Mouse (Mus musculus) inflammation-experienced regulatory T-cells, adult 6 months (primary cell): ENCODE measurements around the gene Lbh. TPM values are rescaled to one million over a fixed set of nuclear protein-coding genes. Genes with fewer than 3 reads are reported as not detected.

Experiments used
- ATAC-seq: one replicate; pipeline ENCODE4 v1.8.0; 2017
- polyA plus RNA-seq, 3 experiments: library from polyadenylated mRNA; unstranded; fragments of 100-300 nt; shearing (Covaris generic); gene quantifications; one replicate each; pipeline ENCODE4 v1.2.1; 2017

The Lbh gene
- polyA plus RNA-seq, 3 experiments from 2014 or later, result 21.0 to 45.8 (median 30.0) TPM

DNA sequence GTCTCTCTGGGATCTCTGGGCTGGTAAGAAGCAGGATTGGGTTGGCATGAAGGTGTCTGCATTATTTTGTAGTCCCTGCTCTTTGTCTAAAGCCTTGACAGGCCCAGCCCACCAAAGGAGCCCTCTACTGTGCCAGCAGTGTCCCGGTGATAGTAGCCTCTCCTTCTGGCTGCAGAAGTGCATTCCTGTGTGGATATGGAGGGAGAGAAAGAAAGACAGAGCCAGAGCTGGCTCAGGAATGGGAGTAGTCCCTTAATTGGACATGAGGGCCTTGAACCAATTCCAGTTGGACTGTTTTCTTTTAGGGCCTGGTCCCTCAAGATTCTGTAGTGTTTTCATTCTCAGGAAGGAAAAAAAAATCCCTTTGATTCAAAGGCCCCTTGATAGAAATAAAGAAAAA lies 6.4 kb upstream of the Lbh start:
- ATAC-seq, result no peak

DNA sequence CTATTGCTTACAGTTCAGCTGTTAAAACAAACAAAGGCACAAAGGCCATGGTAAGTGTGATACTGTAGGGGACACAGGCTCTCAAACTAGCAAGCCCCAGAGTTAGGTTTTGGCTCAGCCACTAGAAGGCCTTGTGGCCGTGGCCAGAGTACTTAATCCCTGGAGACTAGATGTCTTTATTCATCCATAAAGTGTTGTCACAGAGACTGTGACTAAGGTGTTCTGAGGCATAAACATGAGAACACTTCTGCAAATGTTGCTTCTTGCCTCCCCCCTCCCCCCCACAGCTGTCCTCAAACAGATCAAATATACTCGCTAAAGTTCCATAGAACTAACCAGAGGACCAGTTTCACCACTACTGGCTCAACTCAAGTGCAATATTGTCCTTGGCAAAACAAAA lies 4.0 kb upstream of the Lbh start:
- ATAC-seq, result no peak

DNA sequence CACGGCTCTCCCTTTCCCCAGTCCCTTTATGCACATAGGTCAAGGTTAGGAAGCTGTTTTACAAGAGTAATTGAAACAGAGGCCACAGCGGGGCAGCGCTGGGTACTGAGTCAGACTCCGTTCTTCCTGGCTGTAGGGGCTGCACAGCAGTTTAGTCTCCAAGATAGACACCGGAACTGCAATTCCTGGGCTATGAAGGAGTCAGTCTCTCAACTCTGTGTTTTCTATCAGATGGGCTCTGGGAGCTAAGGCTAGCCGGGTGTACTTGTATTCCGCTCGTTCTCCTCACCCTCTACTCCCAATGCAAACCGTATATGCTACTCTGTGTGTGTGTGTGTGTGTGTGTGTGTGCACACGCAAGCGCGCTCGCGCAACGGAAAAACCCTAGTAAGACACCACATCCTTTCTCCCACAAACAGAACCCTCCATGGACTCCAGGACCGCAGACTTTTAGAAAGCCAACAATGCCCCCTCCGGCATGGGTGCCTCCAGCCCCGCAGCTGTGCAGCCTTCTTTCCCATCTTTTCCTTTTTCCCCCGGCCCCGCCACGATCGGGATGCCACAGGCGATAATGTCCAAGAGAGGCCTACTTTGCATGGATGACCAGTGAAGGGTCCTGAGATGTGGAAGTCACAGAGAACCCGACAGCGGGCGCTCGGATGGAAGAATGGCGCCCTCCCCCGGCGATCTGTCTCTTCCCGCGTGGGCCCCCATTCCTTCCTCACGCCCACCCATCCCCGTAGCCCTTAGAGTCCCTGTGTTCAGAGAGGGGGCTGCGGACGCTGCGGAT lies 669 bp upstream of the Lbh start:
- ATAC-seq, result peak; percentile 55

- peak; percentile 55 for ATAC-seq
These were observed 751 bp downstream of the Lbh start for GRCm38 (mm10) chr17:72918571-72919541.

DNA sequence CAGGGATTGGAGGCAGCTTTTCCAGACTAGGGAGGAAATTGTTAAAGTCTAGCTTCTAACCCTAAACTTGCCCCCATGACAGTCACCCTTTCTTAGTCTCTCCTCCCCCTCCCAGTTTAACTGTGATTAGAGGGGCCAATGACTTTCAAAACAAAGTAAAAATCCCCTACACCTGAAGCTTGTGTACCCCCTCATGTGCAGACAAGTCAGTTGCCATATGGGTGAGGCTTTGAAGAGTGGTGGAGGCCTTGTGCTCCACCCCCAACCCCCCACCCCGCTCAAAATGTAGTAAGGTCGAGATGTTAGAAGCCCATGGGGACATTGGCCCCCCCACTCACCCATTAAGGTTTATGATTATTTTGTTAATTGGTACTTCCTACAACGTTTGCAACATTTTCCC lies 1.5 kb downstream of the Lbh start:
- no peak for ATAC-seq

- no peak for ATAC-seq
These were observed 2.3 kb downstream of the Lbh start for GRCm38 (mm10) chr17:72920430-72920829.

DNA sequence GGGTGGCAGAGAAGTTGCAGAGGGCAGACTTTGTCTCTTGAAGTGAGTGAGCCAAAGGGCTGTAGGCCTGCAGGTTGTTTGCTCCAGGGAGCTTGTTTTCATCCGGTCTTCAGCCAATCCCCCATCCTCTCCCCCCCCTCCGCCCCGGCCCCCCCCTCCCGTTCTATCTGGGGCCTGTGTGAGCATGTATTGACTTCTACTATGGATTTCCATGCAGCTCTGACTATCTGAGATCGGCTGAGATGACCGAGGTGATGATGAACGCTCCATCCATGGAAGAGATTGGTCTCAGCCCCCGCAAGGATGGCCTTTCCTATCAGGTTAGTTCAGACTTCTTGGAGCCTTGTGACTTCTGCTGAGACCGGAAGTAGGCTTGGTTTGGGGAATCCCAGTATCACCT lies 2.9 kb downstream of the Lbh start:
- ATAC-seq, result no peak

DNA sequence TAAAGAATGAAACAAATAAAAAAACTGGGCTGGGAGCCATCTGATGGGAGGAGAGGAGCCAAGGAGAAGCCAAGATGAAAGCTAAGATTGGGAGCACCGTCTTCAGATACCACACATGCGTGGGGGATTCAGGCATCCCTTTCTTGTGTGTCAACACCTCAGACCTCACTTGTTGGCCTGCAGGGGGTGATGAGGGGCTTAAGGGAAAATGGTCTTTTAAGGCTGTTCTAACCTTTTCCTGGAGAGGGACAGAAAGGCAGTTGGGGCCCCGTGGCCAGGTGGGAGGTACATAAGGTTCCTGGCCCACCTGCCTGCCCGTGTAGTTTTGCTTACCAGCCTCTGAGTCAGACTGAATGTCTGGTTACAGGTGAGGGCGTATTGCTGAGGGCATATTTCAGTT lies 4.1 kb downstream of the Lbh start:
- ATAC-seq, result no peak

GRCm38 (mm10) chr17:72923283-72923682 lies 5.2 kb downstream of the Lbh start:
- ATAC-seq, result no peak

GRCm38 (mm10) chr17:72924295-72924694 lies 6.2 kb downstream of the Lbh start:
- ATAC-seq, result no peak

DNA sequence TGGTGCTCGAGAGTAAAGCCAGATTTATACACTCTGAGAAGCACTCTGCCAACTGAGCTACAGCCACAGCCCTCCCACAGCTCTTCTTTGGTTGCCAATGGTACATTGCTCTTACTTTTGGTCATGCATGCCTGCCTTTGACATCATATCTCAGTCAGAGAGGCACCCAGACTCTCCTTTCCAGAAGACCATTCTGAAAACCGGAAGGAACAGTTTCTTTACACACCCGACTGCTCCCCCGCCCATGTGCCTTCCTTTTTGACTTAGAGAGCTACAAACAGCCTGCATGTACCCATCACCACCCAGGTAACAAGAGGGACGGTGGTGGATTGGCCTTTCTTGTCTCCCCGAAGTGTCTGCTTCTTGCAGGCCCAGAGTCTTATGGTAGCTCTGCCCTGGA lies 7.0 kb downstream of the Lbh start:
- peak; percentile 27 for ATAC-seq

- ATAC-seq, result no peak
These were observed 7.9 kb downstream of the Lbh start for GRCm38 (mm10) chr17:72925804-72926617.

GRCm38 (mm10) chr17:72926994-72927393 lies 8.9 kb downstream of the Lbh start:
- ATAC-seq, result no peak

DNA sequence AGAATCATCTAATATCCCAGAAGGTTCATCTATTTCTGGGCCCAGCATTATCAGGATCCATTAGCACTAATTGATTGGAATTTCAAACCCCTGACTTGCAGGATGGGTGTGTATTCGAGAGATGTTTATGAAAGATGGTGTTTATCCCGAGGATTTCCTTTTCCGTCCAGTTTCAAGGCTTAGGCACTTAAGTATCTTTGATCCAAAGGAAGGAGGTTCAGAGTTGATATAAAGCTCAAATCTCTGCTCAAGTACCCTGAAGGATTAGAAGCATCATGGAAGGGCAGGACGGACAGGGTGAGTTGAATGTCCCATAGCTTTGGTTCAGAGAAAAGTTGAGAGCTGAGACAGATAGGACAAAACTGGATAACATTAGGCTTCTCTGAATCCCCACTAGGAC lies 15.0 kb downstream of the Lbh start:
- ATAC-seq, result no peak

GRCm38 (mm10) chr17:72934146-72934545 lies 16.0 kb downstream of the Lbh start:
- ATAC-seq, result peak; percentile 73

- peak; percentile 10 for ATAC-seq
These were observed 16.5 kb downstream of the Lbh start for GRCm38 (mm10) chr17:72934653-72935052.

DNA sequence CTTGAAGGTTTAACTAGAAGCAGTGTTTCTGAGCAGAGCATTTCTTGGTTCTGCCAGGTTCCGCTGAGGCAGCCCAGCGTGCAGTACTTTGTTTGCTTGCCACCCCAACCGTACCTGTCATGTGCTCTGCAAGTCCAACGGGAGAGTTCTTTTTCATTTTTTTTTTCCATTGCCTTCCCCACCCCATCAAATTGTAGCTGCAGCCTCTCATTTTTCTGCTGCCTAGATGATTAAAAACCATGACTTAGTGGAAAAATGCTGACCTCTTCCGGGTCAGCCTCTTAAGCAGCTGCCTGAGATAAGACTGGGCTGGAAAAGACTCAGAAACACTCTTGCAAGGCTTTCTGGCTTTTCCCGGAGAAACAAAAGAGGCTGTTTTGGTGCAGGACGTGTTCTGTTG lies 17.8 kb downstream of the Lbh start:
- peak; percentile 20 for ATAC-seq

DNA sequence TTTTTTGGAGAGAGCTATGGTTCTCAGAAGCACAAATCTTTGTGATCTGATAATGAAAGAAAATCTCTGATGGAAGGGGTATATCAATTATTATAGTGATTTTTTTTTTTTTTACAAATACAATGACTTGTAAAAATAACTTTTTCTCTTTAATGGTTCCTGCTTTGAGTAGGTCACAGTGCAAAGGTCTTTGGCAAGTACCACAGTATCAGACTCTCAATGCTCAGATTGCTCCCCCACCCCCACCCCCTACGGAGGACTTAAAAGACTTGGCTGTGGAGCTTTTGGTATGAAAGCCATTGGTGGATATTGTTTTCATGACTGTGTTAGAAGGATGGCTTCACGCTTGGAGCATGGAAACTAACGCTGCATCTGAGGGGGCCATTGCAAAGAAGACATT lies 18.2 kb downstream of the Lbh start:
- ATAC-seq, result no peak

- peak; percentile 1 for ATAC-seq
These were observed 19.1 kb downstream of the Lbh start for GRCm38 (mm10) chr17:72937204-72937603.

- no peak for ATAC-seq
These were observed 20.1 kb downstream of the Lbh start for GRCm38 (mm10) chr17:72938026-72938795.

GRCm38 (mm10) chr17:72938871-72939568 lies 20.9 kb downstream of the Lbh start:
- no peak for ATAC-seq
